Comparison of ENCODE assay signal across 41 mouse cellular contexts in genomic region chr9:74858111-74858510, GRCm38 (mm10). TPM values are rescaled to one million over a fixed set of nuclear protein-coding genes. Genes with fewer than 3 reads are reported as not detected.
"Had no signal": no experiment of that assay in that cellular context is flagged by ENCODE, and none has a peak within 500 bp of the region (broad histone marks: within the 10 kb centered on the region; RNA-seq: fewer than 3 reads in every experiment).

No protein-coding gene starts in this region.

- H3K9ac ChIP-seq: heart, embryonic 12.5 days; heart, embryonic 13.5 days; heart, embryonic 15.5 days; hindbrain, embryonic 12.5 days; hindbrain, embryonic 13.5 days; hindbrain, embryonic 14.5 days; hindbrain, embryonic 15.5 days; intestine, embryonic 15.5 days; kidney, embryonic 15.5 days had no signal

- H3K27ac ChIP-seq: heart, embryonic 13.5 days; heart, embryonic 15.5 days; hindbrain, embryonic 10.5 days; hindbrain, embryonic 12.5 days; hindbrain, embryonic 13.5 days; hindbrain, embryonic 14.5 days; hindbrain, embryonic 15.5 days; hindbrain, postnatal 0 days; intestine, embryonic 15.5 days; kidney, embryonic 15.5 days; kidney, postnatal 0 days; layer of hippocampus, adult 2 months; left cerebral cortex, adult 2 months had no signal

- ATAC-seq: hindbrain, embryonic 16.5 days; hindbrain, postnatal 0 days; inflammation-experienced regulatory T-cells, adult 6 months; intestine, embryonic 15.5 days; intestine, embryonic 16.5 days; intestine, postnatal 0 days had no signal

- H3K4me2 ChIP-seq: heart, embryonic 11.5 days; heart, embryonic 12.5 days; heart, embryonic 13.5 days; heart, embryonic 15.5 days; hindbrain, embryonic 12.5 days; hindbrain, embryonic 13.5 days; hindbrain, embryonic 14.5 days; hindbrain, embryonic 15.5 days; intestine, embryonic 15.5 days; kidney, embryonic 15.5 days had no signal

- DNase-seq: heart, postnatal 10 days; heart, postnatal 14 days; heart, postnatal 36 days; heart, postnatal 4 days; kidney, adult 11 months; kidney, adult 18-20 months; kidney, adult 2 months; kidney, adult 8-10 months; kidney, adult 9 months; kidney, postnatal 10 days; kidney, postnatal 14 days; kidney, postnatal 25 days; kidney, postnatal 36 days; kidney, postnatal 4 days; layer of hippocampus, adult 9-11 months; layer of hippocampus, postnatal 36 days had no signal

- H3K36me3 ChIP-seq: heart, embryonic 12.5 days; heart, embryonic 13.5 days; heart, embryonic 15.5 days; hindbrain, embryonic 10.5 days; hindbrain, embryonic 12.5 days; hindbrain, embryonic 13.5 days; hindbrain, embryonic 15.5 days; intestine, embryonic 15.5 days; kidney, embryonic 15.5 days had no signal

- H3K9me3 ChIP-seq: heart, embryonic 12.5 days; heart, embryonic 15.5 days; hindbrain, embryonic 10.5 days; hindbrain, embryonic 12.5 days; hindbrain, embryonic 13.5 days; hindbrain, embryonic 15.5 days; intestine, embryonic 15.5 days; kidney, embryonic 15.5 days had no signal

- H3K4me3 ChIP-seq: heart, embryonic 12.5 days; heart, embryonic 13.5 days; heart, embryonic 15.5 days; hindbrain, embryonic 12.5 days; hindbrain, embryonic 13.5 days; hindbrain, embryonic 15.5 days; intestine, embryonic 15.5 days; kidney, embryonic 15.5 days; layer of hippocampus, adult 2 months; left cerebral cortex, adult 2 months had no signal

RNA-seq across cellular contexts. Expression of gene Onecut1, which starts 3.6 kb away (rescaled TPM):
- total RNA-seq: heart, postnatal 10 days; heart, postnatal 14 days; heart, postnatal 25 days; heart, postnatal 36 days; heart, postnatal 4 days; hematopoietic stem cell, adult 5-6 weeks had no signal
- polyA plus RNA-seq: heart, embryonic 14.5 days; heart, embryonic 15.5 days; heart, embryonic 16.5 days; heart, postnatal 0 days; inflammation-experienced regulatory T-cells, adult 6 months; kidney, adult 2 months; kidney, postnatal 0 days; large intestine, adult 2 months had no signal
